Mouse (Mus musculus): Measurements from ENCODE around the gene Arntl2.
"Not testable (repeated sequence)": the region's sequence is repeated elsewhere in the genome, so short reads cannot be mapped to it uniquely, and the experiment has no call there.

Arntl2 gene

GRCm38 (mm10) chr6:146795924-146796545 lies at the start of gene Arntl2:
Gene Arntl2 (plus strand): TSS chr6:146796055.
- DNase-seq, result peak; percentile 66 to 74

GRCm38 (mm10) chr6:146746577-146746976 lies 49.3 kb upstream of the Arntl2 start:
- no peak for DNase-seq

- no peak for DNase-seq
These were observed 48.8 kb upstream of the Arntl2 start for GRCm38 (mm10) chr6:146747057-146747456.

- no peak for DNase-seq
These were observed 47.6 kb upstream of the Arntl2 start for GRCm38 (mm10) chr6:146748271-146748670.

DNA sequence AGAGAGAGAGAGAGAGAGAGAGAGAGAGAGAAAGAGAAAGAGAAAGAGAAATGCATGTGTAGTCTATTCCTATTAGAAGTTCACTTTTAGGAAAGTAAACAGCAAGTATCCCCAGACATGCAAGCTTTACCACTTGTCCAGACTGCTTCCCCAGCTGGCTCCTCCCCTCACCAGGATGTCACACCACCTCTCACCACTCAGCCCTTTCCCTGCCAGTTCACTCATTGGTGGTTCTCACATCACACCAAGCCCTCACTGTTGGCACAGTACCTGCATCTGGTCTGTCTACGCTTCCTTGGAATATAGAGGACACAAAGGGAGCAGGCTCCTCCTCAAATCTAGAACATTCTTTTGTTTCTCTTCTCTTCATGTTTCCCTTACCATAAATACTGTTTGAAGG lies 44.2 kb upstream of the Arntl2 start:
- peak in 1 of 2 experiments; percentile 35 for DNase-seq

GRCm38 (mm10) chr6:146752178-146752577 lies 43.7 kb upstream of the Arntl2 start:
- DNase-seq, result no peak

DNA sequence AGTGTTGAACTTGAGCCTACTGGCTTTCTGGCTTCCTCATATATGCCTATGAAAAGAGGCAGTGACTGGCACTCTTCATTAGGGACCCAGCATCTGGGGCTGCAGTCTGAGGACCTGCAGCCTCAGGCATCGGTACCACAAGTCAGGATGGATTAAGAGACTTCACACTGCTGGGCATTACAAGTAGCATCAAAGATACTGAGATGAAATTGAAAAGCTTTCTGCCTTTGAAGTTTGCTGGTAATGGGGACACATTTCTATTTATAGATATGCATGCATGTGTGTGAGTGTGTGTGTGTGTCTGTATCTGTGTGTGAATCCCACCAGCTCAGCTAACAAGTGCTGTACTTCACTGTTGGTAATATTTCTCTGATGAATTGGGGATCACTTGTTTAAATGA lies 43.2 kb upstream of the Arntl2 start:
- no peak for DNase-seq

DNA sequence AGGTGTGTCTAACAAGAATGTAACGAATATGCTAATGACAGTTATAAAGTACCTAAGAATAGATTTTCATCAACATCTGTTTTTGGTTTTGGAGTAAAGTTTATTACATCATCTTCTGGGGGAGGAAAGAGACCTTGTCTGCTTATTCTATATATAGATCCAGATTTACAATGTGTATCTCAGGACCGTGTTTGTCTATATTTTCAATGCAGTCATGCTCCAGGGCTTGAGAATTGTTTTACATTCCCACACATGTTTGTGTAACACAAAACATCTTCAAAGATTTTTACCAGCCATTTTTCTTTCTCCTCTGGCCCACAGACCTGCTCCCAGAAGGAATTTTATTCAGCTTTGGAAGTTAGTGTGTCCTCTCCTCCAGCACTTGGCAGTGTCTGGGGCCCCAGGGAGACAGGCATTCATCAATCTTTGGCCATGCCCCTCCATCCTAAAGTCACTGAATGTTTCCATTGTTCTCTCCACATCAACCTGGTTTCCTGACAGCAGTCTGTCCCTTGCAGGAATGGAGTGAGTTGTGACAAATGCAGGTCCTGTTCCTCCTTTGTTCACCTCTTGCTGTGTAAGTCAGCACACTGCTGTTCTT lies 42.2 kb upstream of the Arntl2 start:
- DNase-seq, result no peak

DNA sequence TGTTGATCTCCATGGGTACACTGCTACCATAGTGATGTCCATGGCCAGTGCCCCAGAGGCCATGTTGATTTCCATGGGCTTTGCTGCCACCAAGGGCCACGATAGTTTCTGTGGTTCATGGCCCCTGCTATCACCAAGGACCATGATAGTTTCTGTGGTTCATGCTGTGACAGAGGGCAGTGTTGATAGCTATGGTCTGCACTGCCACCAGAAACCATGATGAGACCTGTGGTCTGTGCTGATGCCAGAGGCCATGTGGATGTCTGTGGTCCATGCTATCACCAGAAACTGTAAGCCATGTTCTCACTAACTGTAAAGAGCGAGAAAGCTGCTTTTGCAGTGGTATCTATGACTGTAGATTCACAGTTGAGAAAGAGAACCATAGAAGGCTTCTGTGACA lies 40.7 kb upstream of the Arntl2 start:
- DNase-seq, result no peak

GRCm38 (mm10) chr6:146755679-146756078 lies 40.2 kb upstream of the Arntl2 start:
- no peak for DNase-seq

DNA sequence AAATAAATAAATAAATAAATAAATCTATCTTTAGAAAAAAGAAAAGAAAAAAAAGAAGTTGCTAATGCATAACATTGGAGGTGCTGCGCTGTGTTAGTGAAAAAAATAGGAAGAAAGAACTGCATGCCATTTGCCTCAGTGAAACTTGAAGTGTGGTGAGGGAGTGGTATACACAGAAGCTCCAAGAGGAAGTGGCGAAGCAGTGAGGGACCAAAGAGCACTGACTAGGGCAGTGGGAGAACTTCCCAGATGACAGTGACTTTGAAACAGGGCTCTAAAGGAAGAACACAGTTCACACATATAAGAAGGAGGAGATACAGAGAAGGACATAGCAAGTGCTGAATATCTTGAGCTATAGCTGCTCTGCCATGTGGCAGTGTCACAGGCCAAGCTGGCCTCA lies 36.8 kb upstream of the Arntl2 start:
- DNase-seq, result no peak

DNA sequence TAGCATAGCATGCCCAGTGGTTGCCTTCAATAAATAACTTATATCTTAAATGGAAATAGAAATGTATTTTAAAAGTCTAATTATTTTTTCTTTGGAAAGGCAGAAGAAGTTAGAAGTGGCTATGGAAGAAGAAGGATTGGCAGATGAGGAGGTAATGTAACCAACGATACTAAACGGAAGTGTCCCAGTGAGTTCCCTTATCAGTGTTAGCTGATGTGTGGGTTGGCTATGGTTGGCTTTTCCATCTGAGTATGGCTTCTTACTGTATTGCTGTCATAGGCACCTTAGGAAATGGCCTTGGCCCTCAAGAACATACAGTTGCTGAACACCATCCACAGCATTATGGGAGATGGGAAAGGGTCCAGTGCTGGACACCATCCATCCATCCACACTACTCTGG lies 35.8 kb upstream of the Arntl2 start:
- DNase-seq, result no peak

DNA sequence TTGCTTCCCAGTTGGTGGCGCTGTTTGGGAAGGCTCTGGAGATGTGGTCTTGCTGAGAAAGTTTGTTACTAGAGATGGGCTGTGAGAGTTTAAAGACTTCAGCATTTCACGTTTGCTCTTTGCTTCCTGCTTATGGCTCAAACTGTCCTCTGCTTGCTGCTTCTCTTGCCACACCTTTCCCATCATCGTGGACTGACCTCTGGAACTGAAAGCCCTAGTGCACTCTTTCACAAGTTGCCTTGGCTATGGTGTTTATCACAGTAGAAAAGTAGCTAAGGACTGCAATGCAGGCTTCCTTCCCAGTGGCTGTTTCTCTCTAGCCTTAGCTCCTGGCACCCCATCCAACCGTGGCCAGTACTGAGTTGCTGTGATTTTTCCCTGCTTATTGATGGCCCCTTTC lies 35.1 kb upstream of the Arntl2 start:
- DNase-seq, result no peak

- peak; percentile 33 to 39 for DNase-seq
These were observed 33.5 kb upstream of the Arntl2 start for GRCm38 (mm10) chr6:146762264-146762898.

DNA sequence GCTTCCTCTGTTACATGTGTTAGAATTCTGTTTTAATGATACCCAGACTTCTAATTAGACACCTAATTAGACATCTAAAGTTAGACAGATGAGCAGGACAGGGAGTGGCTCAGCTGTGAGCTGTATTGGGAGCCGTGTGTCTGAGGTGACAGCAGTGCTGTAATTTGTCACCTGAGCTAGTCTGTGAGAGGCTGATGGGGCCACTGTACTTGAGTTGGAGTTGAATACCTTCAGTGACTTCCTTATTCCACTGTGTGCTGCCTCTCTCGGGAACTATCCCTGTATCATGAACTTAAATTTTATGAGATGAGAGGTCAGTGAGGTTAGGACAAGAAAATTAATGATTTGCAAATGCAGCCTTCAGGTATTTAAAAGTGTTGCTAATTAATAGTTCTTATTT lies 31.3 kb upstream of the Arntl2 start:
- no peak for DNase-seq

GRCm38 (mm10) chr6:146765270-146765669 lies 30.6 kb upstream of the Arntl2 start:
- no peak for DNase-seq

GRCm38 (mm10) chr6:146768813-146769404 lies 26.9 kb upstream of the Arntl2 start:
- DNase-seq, result no peak

- DNase-seq, result no peak
These were observed 25.7 kb upstream of the Arntl2 start for GRCm38 (mm10) chr6:146770005-146770745.

- no peak for DNase-seq
These were observed 25.0 kb upstream of the Arntl2 start for GRCm38 (mm10) chr6:146770808-146771207.

GRCm38 (mm10) chr6:146775864-146776263 lies 20.0 kb upstream of the Arntl2 start:
- not testable (repeated sequence) for DNase-seq

- no peak for DNase-seq
These were observed 19.1 kb upstream of the Arntl2 start for GRCm38 (mm10) chr6:146776610-146777389.

GRCm38 (mm10) chr6:146778055-146778454 lies 17.8 kb upstream of the Arntl2 start:
- DNase-seq, result no peak
